Mouse (Mus musculus): Measurements from ENCODE around the gene Robo1.

Robo1 gene

DNA sequence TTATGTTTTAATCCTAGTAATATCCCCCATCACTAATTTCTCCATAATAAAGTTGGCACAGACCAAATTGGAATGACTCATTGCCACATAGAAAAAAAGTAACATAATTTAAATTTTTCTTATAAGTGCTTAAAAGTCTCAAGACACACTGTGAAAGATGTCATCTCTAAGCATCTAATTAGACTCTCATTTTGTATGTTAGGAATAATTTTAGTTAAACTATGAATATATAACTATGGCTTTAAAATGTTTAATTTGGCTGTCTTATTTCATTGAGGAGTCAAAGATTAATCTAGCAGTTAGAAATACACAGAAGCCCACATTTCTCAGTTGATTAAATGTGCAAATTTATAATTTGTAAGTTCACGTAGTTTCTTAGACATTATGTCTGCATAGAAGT lies 530.9 kb downstream of the Robo1 start:
- no peak for DNase-seq

DNA sequence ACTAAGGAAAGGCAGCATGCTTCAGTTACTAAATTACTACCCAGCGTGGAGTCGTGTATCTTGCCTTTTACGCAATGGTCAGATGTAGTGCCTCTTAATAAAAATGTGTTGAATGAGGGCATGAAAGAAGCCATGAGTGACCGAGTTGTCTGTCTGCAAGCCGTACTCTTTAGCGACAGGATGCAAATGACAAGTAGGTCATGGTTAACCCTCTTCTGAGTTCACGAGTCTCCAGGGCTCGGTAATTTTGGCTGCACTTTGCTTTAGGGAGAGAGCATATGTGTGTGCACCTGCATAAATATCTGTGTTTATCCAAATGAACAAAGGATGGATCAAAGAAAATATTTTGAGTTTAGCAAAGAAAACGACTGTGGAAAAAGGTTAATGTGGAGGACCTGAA lies 533.0 kb downstream of the Robo1 start:
- DNase-seq: no peak

DNA sequence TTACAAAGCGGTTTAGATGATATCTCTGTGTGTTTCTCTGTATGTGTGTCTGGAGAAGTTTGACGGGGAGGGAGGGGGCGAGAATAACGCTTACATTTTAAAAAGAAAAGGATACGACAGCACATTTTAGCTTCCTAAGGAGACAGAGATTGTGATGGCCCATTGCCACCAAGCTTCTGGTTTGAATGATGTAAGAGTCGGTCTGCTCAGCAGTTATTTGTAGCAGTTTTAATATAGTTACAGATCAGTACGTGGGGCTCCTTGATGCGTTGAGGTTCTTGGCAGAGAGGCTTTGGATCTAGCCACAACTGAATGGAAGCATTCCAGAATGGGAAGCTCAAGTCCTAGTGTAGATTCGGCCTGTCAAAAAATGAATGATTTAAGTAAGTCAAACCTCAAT lies 546.0 kb downstream of the Robo1 start:
- no peak for DNase-seq

DNA sequence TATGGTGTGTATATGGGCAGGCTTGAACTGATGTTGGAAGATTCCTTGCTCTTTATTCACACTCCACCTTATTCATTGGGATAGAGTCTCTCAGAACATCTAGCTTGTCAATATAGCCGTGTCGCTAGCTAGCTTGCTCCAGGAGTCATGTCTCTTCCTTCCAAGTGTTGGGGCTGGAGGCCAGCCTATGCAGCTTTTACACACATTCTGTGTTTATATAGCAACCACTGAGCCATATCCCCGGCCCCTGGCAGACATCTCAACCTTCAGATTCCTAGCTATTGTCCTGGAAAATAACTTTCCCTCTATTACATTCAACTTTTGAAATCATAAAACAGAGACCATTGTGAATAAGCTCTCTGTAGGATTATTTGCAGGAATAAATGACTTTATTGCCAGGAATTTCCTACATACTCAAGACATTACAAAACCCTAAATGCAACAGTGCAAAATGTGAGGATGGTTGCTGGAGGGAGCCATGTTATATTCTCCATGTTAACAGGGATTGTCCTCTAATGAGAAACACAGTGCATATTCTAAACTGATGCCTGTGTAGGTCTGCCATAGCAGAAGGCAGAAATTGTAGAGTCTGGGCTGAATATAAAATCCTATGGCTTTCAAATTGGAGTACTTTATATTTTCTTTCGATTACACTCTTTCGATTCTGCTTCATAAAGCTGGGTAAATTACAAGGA lies 546.9 kb downstream of the Robo1 start:
- DNase-seq: no peak

DNA sequence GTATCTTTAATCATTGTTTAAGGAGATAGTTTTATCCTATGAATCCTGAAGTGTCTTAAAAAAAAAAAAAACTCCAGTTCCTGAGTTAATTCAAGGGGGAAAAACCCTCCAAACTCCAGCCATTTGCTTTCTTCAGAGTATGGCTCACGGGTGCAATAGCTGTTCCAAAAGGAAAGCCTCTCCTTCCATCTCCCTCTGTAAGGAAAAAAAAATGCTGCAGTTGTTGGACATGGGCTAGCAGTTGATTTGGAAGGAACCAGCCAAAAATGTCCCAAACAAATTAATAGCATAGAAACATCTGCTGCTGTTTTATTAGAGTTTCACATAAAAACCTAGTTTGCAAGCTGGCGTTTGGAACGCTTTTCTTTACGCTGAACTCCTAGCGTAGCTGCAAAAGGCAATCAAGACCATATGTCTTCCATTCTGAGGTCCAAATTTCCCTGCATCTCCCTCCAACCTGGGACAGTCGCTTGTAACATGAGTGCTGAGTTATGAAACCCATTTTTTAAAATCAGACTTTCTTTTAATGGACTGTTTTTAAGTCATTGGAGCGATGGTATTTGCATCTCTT lies 553.7 kb downstream of the Robo1 start:
- no peak for DNase-seq

DNA sequence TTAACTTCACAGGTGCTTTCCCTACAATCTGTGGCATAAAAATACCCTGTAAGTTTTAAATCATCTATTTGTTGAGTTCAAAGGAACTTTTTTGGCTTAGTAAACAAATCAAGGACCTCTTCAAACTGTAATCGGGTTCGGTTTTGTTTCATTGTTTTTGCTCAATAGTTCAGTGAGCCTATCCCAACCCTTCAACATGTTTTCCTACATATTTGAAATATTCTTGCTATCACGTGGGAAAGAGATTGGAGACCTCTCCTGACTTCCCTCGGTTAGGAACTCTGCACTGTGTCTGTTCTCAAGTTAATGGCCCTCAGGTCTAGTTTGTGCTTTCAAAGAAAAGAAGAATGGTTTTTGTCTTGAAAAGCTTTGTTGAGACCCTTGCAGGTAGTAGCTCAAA lies 557.9 kb downstream of the Robo1 start:
- no peak for DNase-seq

DNA sequence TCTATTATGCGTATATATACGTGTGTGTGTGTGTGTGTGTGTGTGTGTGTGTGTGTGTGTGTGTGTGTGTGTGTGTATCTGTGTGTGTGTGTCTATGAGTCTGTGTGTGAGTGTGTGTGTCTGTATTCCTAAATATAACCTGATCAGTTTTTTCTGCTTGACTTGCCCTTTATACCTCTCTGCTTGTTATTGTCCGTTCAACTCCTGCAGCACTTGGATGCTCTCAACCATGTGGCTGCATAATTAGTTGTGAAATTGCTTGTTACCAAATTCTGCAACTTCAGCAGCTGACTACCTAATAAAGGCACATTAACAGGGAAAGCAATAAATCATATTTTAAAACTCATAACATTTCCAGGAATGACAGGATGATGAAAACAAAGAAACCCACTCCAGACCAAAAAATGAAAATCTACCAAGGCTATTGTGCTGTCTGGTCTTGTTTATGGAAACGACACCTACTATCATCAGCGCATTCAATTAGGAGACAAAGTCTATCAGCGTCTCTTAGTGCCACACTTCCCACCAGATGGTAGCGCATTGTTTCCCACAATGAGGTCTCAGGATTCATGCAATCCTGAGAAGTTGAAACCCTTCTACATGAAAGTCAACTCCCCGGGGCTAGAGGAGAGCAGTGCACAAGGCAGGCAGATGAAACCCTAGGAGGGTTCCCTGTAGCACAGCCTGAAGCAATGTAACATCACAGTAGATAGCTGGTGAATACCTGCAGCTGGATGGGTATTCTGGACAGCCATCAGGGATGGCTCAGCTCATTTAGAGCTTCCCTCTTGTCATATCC lies 567.0 kb downstream of the Robo1 start:
- DNase-seq: no peak

DNA sequence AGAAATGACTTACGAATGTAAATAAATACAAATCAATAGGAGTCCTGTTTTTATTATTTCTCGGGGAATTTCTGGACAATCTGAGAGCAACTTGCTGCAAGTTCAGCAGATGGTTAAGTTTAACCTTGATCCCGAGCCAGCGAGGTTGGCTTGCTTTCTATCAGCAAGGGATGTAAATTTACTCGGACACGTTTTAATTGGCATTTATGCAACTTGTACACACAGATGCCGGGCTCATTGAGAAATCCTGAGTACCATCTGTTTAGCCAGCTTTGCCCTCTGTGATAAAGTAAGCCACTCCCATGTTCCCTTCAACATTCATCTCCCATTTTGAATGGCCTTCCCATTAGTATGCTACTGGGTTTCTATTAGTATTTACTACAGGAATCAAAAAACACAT lies 580.0 kb downstream of the Robo1 start:
- no peak for DNase-seq

DNA sequence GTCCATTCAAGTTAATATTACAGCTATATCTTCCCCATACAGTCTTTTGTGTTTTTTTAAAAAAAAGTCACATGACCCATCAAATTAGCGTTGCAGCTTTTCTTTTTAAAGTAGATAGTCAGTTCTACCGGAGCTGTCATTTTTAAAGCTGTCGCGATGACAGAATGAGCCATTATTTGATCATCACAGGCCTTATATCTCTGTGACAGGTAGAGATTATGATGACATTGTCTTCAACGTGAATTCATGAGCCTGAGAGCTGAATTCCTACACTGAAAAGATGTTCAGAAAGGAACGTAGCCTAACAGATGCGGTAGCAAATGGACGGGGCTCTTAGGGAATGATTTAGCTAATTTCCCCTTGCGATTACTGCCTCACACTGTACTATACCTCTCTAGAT lies 581.3 kb downstream of the Robo1 start:
- DNase-seq: no peak

DNA sequence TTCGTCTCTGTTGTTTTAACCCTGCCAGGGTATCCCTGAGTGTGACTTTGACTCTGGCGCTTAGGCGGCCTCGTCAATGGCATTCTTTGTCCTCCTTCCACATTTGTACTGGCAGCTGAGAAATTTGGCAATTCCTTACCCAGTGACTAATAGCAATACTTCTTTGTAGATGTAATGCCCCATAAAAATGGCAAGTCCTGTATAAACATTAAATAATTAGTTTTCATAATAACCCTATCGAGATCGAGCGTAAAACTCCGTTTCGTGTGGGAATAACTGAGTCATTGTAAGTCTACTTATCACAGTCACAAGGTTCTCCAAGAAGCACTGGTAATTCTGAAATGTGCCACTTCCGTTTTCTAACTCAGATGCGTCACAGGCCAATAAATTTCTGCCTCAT lies 589.0 kb downstream of the Robo1 start:
- DNase-seq: no peak

DNA sequence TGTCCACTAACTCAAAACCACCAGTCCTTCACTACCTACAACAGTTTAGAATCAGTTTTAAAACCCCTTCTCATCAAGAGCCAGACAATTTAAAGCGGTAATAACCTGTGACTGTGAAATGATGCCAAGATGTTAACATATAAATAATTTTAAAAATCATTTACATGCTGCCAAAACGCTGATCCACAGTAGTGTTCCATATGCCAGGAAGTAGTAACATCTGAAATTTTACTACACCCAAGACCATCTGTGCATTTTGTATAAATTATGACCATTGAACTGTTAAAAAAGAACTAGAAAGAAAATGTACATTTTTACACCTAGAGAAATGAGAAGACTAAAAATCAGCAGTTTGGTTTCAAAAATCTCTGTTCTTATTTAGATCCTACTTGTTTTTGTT lies 600.8 kb downstream of the Robo1 start:
- no peak for DNase-seq

DNA sequence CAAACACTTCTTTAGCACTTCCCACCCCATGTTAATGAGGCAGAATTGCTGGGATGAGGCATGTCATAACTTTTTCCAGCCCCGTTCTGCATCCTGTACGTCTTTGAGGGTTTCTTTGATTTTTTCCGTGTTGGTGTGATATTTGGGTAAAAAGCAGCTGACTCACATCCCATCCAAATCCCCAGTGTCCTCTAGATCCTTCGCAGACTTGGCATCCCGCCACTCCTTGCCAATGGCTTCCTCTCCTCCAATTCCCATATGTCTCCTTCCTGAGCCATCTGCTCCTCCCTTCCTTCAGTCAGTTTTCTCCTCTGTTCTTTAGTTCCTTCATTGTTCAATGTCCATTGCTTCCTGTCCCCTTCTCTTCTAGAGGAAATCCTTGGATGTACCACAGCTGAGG lies 605.0 kb downstream of the Robo1 start:
- DNase-seq: peak; percentile 82

DNA sequence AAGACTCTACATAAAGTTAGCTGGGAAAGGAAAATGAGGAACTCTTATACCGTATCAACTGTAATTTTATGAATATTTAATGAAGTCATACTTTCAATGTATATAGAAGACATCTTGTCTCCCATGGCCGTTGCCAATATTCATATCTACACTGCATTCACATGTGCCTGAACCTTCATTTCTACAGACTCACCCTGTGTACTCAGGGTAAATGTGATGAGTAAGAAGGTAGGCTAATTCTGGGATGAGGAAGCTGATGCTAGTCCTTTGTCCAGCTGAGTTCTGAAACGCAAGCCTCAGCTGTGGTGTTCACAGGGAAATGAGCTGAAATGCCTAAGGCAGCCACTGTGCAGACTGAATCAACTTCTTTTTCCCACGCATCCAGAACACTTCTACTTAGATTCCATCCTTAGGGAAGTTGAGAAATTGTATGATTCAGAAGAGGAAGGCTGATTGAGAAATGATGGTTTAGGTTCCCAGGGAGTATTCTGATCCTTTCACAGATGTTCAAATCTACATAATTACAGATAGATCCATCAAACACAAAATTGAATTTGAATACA lies 606.0 kb downstream of the Robo1 start:
- no peak for DNase-seq

DNA sequence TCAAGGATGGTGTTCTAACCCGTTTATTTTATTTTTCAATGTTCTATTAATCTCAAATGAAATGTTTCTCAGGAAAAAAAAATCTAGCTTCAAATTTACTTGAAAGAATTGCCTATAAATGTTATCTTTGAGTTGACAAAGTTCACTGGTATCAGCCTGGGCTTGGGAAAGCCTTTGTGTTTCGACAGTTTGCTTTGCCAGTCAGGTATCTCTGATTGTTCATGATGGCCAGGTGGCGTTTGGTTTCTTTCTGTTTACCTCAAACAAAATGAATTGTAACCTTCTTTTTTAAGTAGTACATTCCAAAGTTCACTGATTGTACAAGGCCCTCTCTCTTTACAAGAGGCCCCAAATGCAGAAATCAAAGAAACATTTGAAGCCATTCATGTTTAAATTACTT lies 611.9 kb downstream of the Robo1 start:
- DNase-seq: no peak

DNA sequence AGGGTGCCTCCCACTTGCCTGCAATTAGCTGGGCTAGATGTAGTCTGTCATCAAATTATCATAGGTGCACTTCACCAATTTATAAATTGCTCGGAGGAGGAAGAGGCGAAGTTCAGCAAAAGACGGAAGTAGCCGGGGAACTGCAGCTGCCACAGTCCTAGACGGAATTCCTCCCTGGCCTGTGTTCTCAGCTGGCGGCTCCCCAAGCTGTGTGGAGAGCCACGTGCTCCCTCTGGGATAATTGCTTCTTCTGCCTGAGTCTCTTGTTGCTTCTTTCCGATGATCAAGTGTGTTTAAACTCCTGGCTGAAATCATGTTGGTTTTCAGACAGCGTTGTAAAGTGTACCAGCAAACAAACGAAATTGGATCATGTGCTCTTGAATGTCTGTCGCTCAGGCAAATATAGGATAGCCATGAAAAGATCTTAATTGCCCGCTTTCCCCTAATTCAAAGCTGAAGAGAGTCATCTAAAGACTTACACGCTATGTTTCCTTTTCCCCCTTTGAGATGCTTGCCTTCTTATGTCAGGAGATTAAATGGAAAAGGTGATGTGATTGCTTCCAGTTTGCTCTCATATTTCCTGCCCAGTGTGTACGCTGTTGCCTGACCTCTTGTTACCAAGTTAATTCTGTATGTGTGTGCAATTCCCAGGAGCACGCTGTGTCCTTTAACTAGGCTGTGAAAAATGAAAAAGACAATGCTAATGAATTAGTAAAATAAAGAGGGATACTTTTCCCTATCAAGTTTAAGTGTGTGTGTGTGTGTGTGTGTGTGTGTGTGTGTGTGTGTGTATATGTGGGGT lies 616.5 kb downstream of the Robo1 start:
- peak; percentile 88 for DNase-seq

DNA sequence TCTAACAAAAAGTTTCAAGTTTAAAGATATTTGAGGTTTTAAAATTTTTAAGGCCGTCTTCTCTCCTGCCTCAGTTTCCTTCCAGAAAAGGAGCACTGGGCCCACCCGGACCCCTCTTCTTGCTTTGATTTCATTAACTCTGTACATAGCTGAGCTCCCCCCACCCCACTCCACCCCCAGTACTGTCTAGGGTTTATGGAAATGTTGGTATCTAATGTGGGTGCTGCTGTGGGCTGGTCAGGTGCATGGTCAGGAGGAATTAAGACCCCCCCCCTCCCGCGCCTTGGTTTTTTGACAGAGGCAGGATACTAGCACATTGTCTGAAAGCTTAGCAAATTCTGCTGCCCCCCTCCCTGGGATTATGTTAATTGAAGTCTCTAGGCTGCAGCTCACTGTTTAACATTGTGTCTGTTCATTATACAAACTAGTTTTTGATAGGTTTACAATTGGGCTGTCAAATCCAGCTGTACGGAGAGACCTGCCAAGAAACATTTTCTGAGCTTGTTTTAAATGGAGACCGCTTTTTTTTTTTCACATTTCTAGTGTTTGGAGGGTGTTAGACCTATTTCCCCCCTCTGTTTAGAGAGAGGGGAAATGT lies 620.5 kb downstream of the Robo1 start:
- peak; percentile 39 for DNase-seq

DNA sequence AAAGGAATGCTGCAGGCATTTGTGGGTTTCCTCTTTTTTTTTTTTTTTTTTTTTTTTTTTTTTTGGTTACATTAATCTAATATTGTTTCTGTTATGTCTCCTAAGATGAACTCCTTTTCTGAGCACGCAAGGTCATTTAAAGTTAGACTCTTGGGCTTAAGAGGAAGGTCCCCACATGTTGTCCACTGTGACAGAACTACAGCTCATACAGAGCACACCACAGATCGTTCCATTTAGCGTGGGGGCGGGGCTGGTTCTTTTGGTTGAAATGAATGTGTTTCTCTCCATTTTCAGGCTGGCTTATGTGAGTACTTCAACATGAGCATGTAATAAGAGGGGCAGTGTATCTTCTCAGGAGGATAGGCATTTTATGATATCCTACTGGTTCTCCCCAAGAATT lies 622.8 kb downstream of the Robo1 start:
- peak; percentile 69 for DNase-seq

DNA sequence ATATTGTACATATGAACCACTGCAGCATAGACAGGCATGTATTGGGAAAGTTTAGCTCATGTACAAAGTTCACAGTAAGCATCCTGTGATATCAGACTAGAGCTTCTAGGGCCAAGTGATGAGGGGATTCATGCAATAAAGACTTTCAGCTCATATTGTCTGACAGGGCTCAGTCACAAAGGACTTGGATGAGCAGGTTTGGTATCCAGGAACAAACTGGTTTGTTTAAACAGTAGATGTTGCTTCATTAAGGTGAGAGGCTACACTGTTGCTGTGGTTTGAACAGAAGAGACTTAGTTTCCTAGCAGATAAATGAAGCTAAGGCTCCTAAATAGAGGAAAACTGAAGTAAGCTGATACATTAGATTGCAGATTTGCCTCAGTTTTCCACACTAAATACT lies 626.8 kb downstream of the Robo1 start:
- DNase-seq: no peak

DNA sequence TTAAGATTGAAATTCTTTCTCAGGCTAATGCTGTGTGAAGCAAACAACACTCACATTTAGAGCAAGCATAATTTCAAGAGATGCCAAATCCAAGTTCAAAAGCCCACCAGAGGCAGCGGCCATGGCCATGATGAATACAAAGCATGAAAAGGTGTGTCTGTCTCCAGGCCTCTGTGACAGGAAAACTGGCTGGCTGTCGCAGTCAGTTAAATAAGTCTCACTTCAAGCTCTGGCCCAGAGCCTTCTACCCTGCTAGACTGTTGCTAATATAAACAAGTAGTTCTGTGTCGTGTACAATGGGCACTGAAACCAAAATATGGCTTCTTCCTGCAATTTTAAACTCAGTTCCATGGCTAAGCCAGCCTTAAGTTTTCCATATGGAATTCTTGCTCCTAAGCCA lies 629.1 kb downstream of the Robo1 start:
- DNase-seq: no peak

DNA sequence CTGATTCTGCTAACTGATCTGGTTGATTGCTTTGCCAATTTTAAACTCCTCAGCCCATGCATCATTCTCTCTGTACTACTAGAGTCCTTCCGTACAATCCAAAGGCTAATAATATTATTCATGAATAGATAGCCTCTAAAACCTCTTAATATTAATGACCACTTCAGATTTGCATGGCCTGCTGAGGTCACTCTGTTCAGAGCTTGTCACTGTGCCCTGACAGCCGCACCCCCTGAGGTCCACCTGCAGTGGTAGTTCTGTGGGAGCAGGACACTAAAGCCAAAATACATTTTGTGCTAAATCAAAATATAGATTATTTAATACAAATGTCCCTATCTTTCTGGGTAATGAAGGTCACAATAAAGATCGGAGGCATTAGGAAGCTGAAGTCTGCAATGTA lies 631.8 kb downstream of the Robo1 start:
- DNase-seq: no peak

DNA sequence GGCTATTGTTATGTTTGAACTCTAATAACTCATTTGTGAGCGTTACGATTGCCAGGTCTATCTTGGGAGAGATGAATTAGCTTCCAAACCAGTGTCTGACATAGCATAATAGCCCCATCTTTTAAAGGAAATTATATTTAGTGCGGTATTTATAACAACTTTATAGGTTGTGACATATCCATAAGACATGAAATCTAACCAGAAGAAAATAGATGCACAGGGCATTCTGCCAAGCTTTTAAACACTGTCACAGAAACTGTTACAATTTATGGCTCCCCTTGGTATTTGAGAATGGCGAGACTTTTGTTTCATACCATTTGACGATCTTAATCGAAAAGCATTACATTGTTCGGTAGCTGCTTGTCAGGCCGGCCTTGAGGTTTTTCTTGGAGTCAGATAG lies 632.7 kb downstream of the Robo1 start:
- DNase-seq: no peak

DNA sequence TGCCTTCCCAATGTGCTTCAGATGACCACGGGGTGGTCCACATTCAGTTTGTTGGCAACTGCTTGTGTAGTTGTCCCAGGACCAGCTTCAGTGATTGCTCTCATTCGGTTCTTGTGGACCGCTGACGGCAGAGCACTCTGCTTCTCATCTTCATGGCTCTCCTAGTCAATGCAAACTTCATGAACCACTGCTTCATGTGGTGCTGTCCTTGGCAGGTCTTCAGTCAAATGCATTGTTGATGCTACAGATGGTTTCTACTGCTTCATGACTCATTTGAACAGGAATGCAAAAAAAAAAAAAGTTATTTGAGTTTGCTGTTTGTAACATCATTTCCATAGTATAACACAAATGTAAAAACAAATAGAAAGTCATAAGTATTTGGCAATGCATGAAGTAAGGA lies 636.3 kb downstream of the Robo1 start:
- DNase-seq: no peak

DNA sequence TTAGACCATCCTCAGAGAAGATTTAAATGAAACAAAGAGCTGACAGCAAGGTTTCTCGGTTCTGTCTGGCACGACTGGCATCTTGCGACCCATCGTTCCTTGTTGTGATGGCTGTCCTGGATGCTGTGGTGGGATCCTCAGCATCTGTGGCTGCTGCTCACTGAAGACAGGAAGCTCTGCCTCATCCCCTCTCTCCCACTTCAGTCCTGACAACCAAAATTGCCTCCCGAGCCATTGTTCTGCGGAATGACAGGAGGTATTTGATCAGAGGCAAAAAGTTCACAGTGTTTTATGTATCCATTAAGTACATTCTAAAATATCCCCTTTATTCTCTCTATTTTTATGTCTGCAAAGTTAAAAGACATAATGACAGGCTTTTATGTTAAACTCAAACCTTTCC lies 643.9 kb downstream of the Robo1 start:
- no peak for DNase-seq
